Mouse (Mus musculus): ENCODE results near the gene Olfr1331.
"Not testable (repeated sequence)": the region's sequence is repeated elsewhere in the genome, so short reads cannot be mapped to it uniquely, and the experiment has no call there.

The Olfr1331 gene

DNA sequence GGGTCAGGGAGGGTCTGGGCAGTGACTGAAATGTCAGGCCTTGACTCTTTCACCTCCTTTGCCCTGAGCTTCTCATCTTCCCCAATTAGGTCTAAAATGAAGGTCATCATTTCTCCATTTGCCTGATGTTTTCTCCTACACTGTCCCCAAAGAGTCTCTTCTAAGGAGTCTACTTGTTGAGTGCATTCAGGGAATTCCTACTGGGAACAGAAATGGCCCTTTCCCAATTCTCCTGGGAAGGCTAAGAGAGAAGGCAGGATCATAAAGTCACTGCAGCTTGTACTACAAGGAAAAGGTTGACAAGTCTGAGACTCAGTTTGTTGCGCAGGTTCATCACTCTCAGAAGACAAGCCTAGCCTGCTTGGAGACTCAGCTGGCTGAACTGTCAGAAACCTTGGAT, at the start of gene Olfr1331:
Gene Olfr1331 (plus strand): TSS at position 301 of the 400 bp plus-strand sequence.
- no peak for DNase-seq

DNA sequence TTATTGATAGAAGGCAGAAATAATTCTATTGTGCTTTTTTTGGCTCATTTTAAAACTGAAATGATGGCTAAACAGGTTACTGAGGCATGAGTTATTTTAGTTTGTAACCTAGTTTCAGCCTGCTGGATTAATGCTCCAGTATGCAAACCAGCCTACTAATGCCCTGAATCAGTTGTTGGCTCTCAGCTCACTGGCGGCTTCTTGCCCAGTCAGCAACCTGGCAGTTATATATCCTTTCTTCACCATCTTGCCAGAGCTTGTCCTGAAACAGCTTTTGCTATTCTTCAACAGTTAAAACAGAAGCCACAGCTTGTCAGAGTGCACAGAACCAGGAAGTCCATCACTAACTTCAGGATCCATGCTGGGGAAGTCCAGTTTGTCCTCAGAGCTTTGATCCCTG, 45.5 kb upstream of the Olfr1331 start:
- no peak for DNase-seq

DNA sequence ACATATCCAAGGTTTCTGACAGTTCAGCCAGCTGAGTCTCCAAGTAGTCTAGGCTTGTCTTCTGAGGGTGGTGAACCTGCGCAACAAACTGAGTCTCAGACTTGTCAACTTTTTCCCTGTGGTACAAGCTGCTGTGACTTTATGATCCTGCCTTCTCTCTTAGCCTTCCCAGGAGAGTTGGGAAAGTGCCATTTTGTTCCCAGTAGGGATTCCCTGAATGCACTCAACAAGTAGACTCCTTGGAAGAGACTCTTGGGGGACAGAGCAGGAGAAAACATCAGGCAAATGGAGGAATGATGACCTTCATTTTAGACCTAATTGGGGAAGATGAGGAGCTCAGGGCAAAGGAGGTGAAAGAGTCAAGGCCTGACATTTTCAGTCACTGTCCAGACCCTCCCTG, 28.3 kb upstream of the Olfr1331 start, which contains the start of gene Olfr1333:
Gene Olfr1333 (minus strand): TSS at position 101 of the 400 bp plus-strand sequence.
- DNase-seq, result no peak

DNA sequence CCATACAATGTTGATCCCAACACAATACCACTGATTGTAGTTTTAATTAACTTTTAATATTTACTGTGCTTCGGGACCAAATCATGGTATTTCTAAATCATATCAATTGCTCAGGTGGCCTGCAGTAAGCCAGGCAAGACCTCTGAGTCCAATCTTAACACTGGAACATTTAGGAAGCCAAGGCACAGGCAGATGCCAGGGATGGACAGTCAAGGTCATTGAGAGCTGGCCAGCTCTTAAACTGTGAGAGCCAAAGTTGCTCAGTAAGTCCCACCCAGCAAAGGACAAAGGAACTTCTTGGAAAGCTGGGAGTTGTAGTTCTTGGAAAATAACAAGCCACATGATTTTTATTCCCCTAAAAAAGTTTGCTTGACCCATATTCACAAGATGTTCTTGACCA, 2.7 kb upstream of the Olfr1331 start:
- no peak for DNase-seq

DNA sequence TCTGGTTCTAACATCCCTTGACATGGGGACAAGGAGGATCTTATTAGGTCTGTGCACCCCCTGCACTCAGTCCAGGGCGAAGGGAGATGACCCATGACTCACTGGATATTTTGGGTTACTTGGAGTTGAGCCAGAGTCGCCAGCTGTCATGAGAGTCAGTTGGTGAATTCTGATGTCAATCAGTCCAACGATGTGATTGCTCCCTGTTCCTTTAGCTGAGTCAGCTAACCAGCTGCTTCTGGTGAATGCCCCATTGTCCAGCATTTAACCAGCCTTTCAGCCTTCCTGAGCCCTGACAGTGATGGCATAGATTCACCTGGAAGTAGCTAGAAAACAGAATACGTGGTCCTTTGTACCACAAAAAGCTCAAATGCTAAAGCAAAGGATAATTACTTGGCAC, 1.7 kb upstream of the Olfr1331 start:
- DNase-seq, result no peak

- DNase-seq, result no peak
Measured at GRCm38 (mm10) chr4:118867566-118867965, 3.1 kb downstream of the Olfr1331 start.

GRCm38 (mm10) chr4:118888297-118888696, 23.8 kb downstream of the Olfr1331 start, which contains the start of gene Olfr1330:
Olfr1330 (plus strand) TSS chr4:118888597.
- DNase-seq, result no peak

DNA sequence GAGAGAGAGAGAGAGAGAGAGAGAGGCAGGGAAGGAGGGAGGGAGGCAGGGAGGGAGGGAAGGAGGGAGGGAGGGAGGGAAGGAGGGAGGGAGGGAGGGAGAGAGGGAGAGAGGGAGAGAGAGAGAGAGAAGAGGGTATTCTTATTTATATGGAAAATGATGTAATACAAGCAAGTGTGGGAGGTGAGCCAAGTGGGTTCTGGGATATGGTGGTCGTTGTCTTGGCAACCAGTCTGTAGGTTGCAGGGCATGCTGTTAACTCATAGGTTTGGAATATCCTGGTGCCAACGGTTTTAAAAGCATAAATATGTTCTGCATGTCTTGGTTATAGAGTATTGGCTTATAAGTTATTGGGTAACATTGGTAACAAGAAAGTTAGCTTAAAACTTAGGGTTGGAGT, 37.5 kb downstream of the Olfr1331 start:
- DNase-seq, result no peak

- DNase-seq, result not testable (repeated sequence)
Measured at GRCm38 (mm10) chr4:118917365-118917764, 52.9 kb downstream of the Olfr1331 start, which contains the start of gene Olfr1329. Olfr1329 (minus strand) TSS chr4:118917465.
